Mouse (Mus musculus): Measurements from ENCODE around the gene Ppfia4.

DNA sequence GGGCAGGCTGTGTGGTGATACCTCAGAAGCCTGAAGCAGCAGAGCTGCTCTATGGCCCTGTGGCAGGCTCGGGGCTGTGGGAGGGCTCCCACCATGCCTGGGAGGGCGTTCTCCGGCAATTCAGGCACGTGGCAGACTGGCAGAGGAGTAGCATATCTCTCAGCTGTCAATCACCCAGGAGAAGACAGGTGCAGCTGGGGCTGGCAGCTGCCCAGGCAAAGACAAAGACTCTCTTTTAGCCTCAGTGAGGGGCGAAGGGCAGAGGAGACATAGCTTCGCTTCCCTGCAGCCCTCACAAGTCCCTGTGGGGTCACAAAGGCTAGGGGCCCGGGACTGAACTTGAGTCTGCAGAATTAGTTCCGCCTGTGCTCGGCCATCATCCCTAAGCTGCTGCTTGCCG is 25.3 kb downstream of the Ppfia4 start:
- TF ChIP-seq CTCF (IDR thresholded peaks at IDR 0.05; ENCODE audit: low read depth, low read length) (no peak), POLR2A (IDR thresholded peaks at IDR 0.05; ENCODE audit: insufficient read depth, low read length) (no peak)
